13 mouse cellular contexts compared by ENCODE assay signal in the genomic region with DNA sequence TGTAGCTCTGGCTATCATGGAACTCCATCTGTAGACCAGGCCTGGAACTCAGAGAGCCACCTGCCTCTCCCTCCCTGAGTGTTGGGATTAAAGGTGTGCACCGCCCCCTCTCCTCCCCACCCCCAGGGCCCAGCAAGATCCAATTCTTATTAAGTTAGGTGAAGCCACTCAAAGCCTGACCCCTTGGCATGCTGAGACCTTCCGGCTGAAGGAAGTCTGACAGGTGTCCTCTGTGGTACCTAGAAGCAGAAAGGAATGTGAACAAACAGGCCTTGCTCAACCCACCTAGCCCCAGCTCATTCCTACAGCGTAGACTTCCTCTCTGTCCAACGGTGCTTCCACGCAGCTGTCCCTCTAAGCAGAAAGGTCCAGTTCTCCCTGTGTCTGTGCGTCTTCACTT.
"Had no signal": no experiment of that assay in that cellular context is flagged by ENCODE, and none has a peak within 500 bp of the region (broad histone marks: within the 10 kb centered on the region; RNA-seq: fewer than 3 reads in every experiment).

No protein-coding gene starts in this region.

- H3K4me1 ChIP-seq: intestine, embryonic 15.5 days; stomach, embryonic 15.5 days had no signal

- ATAC-seq: intestine, embryonic 15.5 days had no signal

- H3K36me3 ChIP-seq: intestine, embryonic 15.5 days; limb, embryonic 13.5 days; midbrain, embryonic 12.5 days; stomach, embryonic 15.5 days had no signal

- DNase-seq: kidney, adult 2 months; kidney, postnatal 25 days; left cerebral cortex, postnatal 4 days; right cerebral cortex, postnatal 14 days; thymus, adult 2 months; thymus, postnatal 25 days had no signal

- H3K9ac ChIP-seq: intestine, embryonic 15.5 days; limb, embryonic 13.5 days; liver, embryonic 14.5 days; midbrain, embryonic 12.5 days; stomach, embryonic 15.5 days had no signal

- H3K4me2 ChIP-seq: intestine, embryonic 15.5 days; limb, embryonic 13.5 days; midbrain, embryonic 12.5 days; stomach, embryonic 15.5 days had no signal

- H3K9me3 ChIP-seq: intestine, embryonic 15.5 days; stomach, embryonic 15.5 days had no signal

- H3K27ac ChIP-seq: intestine, embryonic 15.5 days; layer of hippocampus, adult 2 months; limb, embryonic 13.5 days; liver, embryonic 14.5 days; midbrain, embryonic 12.5 days; stomach, embryonic 15.5 days had no signal

- H3K4me3 ChIP-seq: intestine, embryonic 15.5 days; layer of hippocampus, adult 2 months; limb, embryonic 13.5 days; megakaryocyte, embryonic 14.5 days; midbrain, embryonic 12.5 days; stomach, embryonic 15.5 days had no signal

- H3K27me3 ChIP-seq: intestine, embryonic 15.5 days; limb, embryonic 13.5 days; megakaryocyte, embryonic 14.5 days; midbrain, embryonic 12.5 days; stomach, embryonic 15.5 days had no signal
